Mouse (Mus musculus): ENCODE results near the gene Cldn15. TPM values are rescaled to one million over a fixed set of nuclear protein-coding genes. Genes with fewer than 3 reads are reported as not detected.

Cldn15 gene
- polyA plus RNA-seq, 1 experiment from 2014 or later, result 6.8 TPM

GRCm38 (mm10) chr5:136965686-136966085 is 730 bp upstream of the Cldn15 start:
- no peak for TF ChIP-seq EP300 (optimal IDR thresholded peaks at IDR 0.05)
- no peak for TF ChIP-seq CTCF (IDR thresholded peaks at IDR 0.05; ENCODE audit: low read depth)
- Histone ChIP-seq H3K4me2 (replicated peaks; ENCODE audit: low read depth) (no peak overlapping the region), H3K36me3 (ENCODE audit: control insufficient read depth, insufficient read depth, low read length) (peaks cover 23% of the 10 kb centered on the region; the same call in 1 of the 2 replicates), H3K9me3 (ENCODE audit: control insufficient read depth, low read length) (no peaks in the 10 kb centered on the region), H3K4me1 (replicated peaks; ENCODE audit: control insufficient read depth, insufficient read depth) (peaks cover 22% of the 10 kb centered on the region), H3K27me3 (ENCODE audit: control insufficient read depth, insufficient read depth, low read length) (no peaks in the 10 kb centered on the region), H3K27ac (replicated peaks) (peak overlapping the region; percentile 76), H3K4me3 (ENCODE audit: low read depth, low read length) (no peak overlapping the region), H3K9ac (ENCODE audit: low read length) (peak overlapping the region; percentile 38; the same call in 1 of the 2 replicates)
- WGBS, result 67% methylated on average over 7 of the region's 8 CpGs
- ATAC-seq (ENCODE audit: low FRiP score, low TSS enrichment) (peak; percentile 11; the same call in 1 of the 2 replicates), DNase-seq (ENCODE audit: low spot score) (peak; percentile 64)

GRCm38 (mm10) chr5:136966861-136967455 is 542 bp downstream of the Cldn15 start:
- peak overlapping the region; percentile 76 for H3K27ac ChIP-seq (replicated peaks)
- no peaks in the 10 kb centered on the region for H3K27me3 ChIP-seq (ENCODE audit: control insufficient read depth, insufficient read depth, low read length)
- H3K36me3 ChIP-seq (ENCODE audit: control insufficient read depth, insufficient read depth, low read length), result peaks cover 23% of the 10 kb centered on the region; the same call in 1 of the 2 replicates
- TF ChIP-seq EP300 (optimal IDR thresholded peaks at IDR 0.05), result no peak
- TF ChIP-seq CTCF (IDR thresholded peaks at IDR 0.05; ENCODE audit: low read depth), result no peak
- 73% methylated on average over 4 of the region's 4 CpGs for WGBS
- H3K4me2 ChIP-seq (replicated peaks; ENCODE audit: low read depth), result no peak overlapping the region
- ATAC-seq (ENCODE audit: low FRiP score, low TSS enrichment) (no peak), DNase-seq (ENCODE audit: low spot score) (no peak)
- no peak overlapping the region for H3K4me3 ChIP-seq (ENCODE audit: low read depth, low read length)
- H3K4me1 ChIP-seq (replicated peaks; ENCODE audit: control insufficient read depth, insufficient read depth), result peaks cover 22% of the 10 kb centered on the region
- no peaks in the 10 kb centered on the region for H3K9me3 ChIP-seq (ENCODE audit: control insufficient read depth, low read length)
- H3K9ac ChIP-seq (ENCODE audit: low read length), result no peak overlapping the region

DNA sequence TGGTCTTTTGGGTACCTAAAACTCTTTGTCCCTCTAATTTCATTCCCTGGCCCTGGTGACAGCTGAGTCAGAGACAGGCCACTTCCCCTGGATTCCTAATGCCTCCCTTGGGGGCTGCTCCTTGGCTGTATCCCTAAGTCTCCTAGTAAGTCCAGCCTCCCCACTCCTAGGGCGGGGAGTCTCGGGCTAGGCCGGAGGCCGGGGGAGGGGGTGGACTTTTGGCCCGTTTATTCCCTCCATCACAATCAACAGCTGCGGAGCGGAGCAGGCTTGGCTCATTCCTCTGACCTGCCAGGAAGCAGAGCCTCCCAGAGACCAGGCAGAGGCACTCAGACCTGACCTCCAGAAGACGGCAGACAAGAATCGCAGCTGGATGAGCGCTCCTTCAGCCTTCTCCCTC is 1.2 kb downstream of the Cldn15 start:
- peak; percentile 11; the same call in 1 of the 2 replicates for ATAC-seq (ENCODE audit: low FRiP score, low TSS enrichment)
- WGBS, result 38% methylated on average over 10 of the region's 10 CpGs
- no peak overlapping the region for H3K4me2 ChIP-seq (replicated peaks; ENCODE audit: low read depth)

DNA sequence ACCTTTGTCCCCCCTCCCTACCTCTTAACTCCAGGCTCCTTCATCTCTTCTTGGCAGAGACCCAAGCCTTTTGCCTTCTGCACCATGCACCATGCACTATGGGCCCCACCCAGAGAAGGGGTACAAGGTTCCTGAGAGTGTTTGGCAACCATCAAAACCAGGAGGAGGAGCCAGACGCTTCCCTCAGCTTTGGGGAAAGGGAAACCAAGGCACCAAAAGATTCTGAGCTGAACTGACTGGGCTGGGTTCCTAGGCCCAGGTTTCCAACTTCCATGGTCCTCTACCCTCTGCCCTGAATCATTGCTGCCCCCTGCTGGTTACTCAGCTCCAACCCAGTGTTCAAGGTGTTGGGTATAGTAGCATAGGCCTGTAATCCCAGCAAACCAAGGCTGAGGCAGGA is 4.3 kb downstream of the Cldn15 start:
- H3K4me3 ChIP-seq (ENCODE audit: low read depth, low read length), result no peak overlapping the region
- H3K9me3 ChIP-seq (ENCODE audit: control insufficient read depth, low read length), result no peaks in the 10 kb centered on the region
- 68% methylated on average over 1 of the region's 1 CpGs for WGBS
- peak; percentile 53 for ATAC-seq (ENCODE audit: low FRiP score, low TSS enrichment)
- TF ChIP-seq EP300 (optimal IDR thresholded peaks at IDR 0.05) (no peak), CTCF (IDR thresholded peaks at IDR 0.05; ENCODE audit: low read depth) (peak; percentile 87)
- H3K4me2 ChIP-seq (replicated peaks; ENCODE audit: low read depth), result no peak overlapping the region
- no peaks in the 10 kb centered on the region for H3K27me3 ChIP-seq (ENCODE audit: control insufficient read depth, insufficient read depth, low read length)
- peak; percentile 80 for DNase-seq (ENCODE audit: low spot score)
- H3K9ac ChIP-seq (ENCODE audit: low read length), result no peak overlapping the region
- peaks cover 17% of the 10 kb centered on the region for H3K4me1 ChIP-seq (replicated peaks; ENCODE audit: control insufficient read depth, insufficient read depth)
- H3K27ac ChIP-seq (replicated peaks), result no peak overlapping the region
- peaks cover 5% of the 10 kb centered on the region; the same call in 1 of the 2 replicates for H3K36me3 ChIP-seq (ENCODE audit: control insufficient read depth, insufficient read depth, low read length)

More for the DNA sequence above, 1.2 kb downstream of the Cldn15 start:
- Histone ChIP-seq H3K9me3 (ENCODE audit: control insufficient read depth, low read length) (no peaks in the 10 kb centered on the region), H3K27me3 (ENCODE audit: control insufficient read depth, insufficient read depth, low read length) (no peaks in the 10 kb centered on the region), H3K4me1 (replicated peaks; ENCODE audit: control insufficient read depth, insufficient read depth) (peaks cover 22% of the 10 kb centered on the region), H3K9ac (ENCODE audit: low read length) (no peak overlapping the region; the same call in 1 of the 2 replicates), H3K4me3 (ENCODE audit: low read depth, low read length) (no peak overlapping the region), H3K27ac (replicated peaks) (peak overlapping the region; percentile 76), H3K36me3 (ENCODE audit: control insufficient read depth, insufficient read depth, low read length) (peaks cover 23% of the 10 kb centered on the region; the same call in 1 of the 2 replicates)
- no peak for TF ChIP-seq EP300 (optimal IDR thresholded peaks at IDR 0.05)
- TF ChIP-seq CTCF (IDR thresholded peaks at IDR 0.05; ENCODE audit: low read depth), result no peak
- peak; percentile 63 for DNase-seq (ENCODE audit: low spot score)

GRCm38 (mm10) chr5:136973670-136974069 is 7.3 kb downstream of the Cldn15 start:
- no peak overlapping the region for H3K4me3 ChIP-seq (ENCODE audit: low read depth, low read length)
- no peak for TF ChIP-seq EP300 (optimal IDR thresholded peaks at IDR 0.05)
- TF ChIP-seq CTCF (IDR thresholded peaks at IDR 0.05; ENCODE audit: low read depth), result no peak
- DNase-seq (ENCODE audit: low spot score), result no peak
- 66% methylated on average over 8 of the region's 8 CpGs for WGBS
- no peaks in the 10 kb centered on the region for H3K9me3 ChIP-seq (ENCODE audit: control insufficient read depth, low read length)
- no peaks in the 10 kb centered on the region for H3K4me1 ChIP-seq (replicated peaks; ENCODE audit: control insufficient read depth, insufficient read depth)
- H3K36me3 ChIP-seq (ENCODE audit: control insufficient read depth, insufficient read depth, low read length), result no peaks in the 10 kb centered on the region
- no peak overlapping the region for H3K4me2 ChIP-seq (replicated peaks; ENCODE audit: low read depth)
- ATAC-seq (ENCODE audit: low FRiP score, low TSS enrichment), result no peak
- 0 out of 2 replicates have a peak overlapping the region, but pooled peaks have one; percentile 18 for H3K9ac ChIP-seq (ENCODE audit: low read length)
- H3K27ac ChIP-seq (replicated peaks), result no peak overlapping the region
- no peaks in the 10 kb centered on the region for H3K27me3 ChIP-seq (ENCODE audit: control insufficient read depth, insufficient read depth, low read length)

DNA sequence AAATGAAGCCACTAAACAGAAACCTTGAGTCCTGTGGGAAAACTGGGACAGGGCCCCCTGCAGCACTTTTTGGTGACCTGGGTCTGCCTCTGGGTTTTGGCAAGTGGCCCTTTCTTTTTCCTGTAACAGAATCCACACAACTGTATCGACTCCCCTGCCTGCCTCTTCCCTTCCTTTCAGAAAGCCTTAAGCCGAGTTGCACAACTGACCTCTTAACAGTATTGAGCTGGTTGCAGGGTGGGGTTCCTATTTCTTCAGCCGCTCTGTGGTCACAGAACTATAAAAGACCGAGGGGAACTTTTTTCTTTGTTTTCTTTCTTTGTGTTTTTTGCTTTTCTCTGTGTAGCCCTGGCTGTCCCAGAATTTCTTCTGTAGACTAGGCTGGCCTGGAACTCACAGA is 11.4 kb downstream of the Cldn15 start:
- Histone ChIP-seq H3K36me3 (ENCODE audit: control insufficient read depth, insufficient read depth, low read length) (no peaks in the 10 kb centered on the region), H3K9ac (ENCODE audit: low read length) (no peak overlapping the region), H3K4me3 (ENCODE audit: low read depth, low read length) (no peak overlapping the region), H3K9me3 (ENCODE audit: control insufficient read depth, low read length) (no peaks in the 10 kb centered on the region), H3K27ac (replicated peaks) (no peak overlapping the region), H3K27me3 (ENCODE audit: control insufficient read depth, insufficient read depth, low read length) (no peaks in the 10 kb centered on the region), H3K4me2 (replicated peaks; ENCODE audit: low read depth) (no peak overlapping the region), H3K4me1 (replicated peaks; ENCODE audit: control insufficient read depth, insufficient read depth) (no peaks in the 10 kb centered on the region)
- ATAC-seq (ENCODE audit: low FRiP score, low TSS enrichment), result no peak
- 33% methylated on average over 4 of the region's 4 CpGs for WGBS
- no peak for DNase-seq (ENCODE audit: low spot score)
- TF ChIP-seq EP300 (optimal IDR thresholded peaks at IDR 0.05) (no peak), CTCF (IDR thresholded peaks at IDR 0.05; ENCODE audit: low read depth) (no peak)
